Mouse (Mus musculus) G1E (cell line): ENCODE results near the gene Exd2.

Source experiments
- CTCF ChIP-seq: IDR thresholded peaks from 2 replicates; pipeline ENCODE4 v1.5.1; 2012; ENCODE audit warnings: low read depth, low read length, inconsistent platforms, mixed read lengths
- GATA1 ChIP-seq: IDR thresholded peaks from 2 replicates; pipeline ENCODE4 v1.6.1; 2012; ENCODE audit warnings: borderline replicate concordance, low read length, inconsistent platforms, mixed read lengths
- GATA2 ChIP-seq: IDR thresholded peaks from 2 replicates; pipeline ENCODE4 v1.6.1; 2012; ENCODE audit warnings: low read depth, low read length, inconsistent platforms, borderline replicate concordance
- POLR2AphosphoS5 ChIP-seq: IDR thresholded peaks from 2 replicates; pipeline ENCODE4 v1.6.1; 2012; ENCODE audit warnings: low read depth, low read length, inconsistent platforms; ENCODE audit not compliant: insufficient replicate concordance
- TAL1 ChIP-seq: conservative IDR thresholded peaks from 2 replicates; pipeline ENCODE4 v1.6.1; 2012; ENCODE audit warnings: low read depth, low read length, inconsistent platforms, mixed read lengths

DNA sequence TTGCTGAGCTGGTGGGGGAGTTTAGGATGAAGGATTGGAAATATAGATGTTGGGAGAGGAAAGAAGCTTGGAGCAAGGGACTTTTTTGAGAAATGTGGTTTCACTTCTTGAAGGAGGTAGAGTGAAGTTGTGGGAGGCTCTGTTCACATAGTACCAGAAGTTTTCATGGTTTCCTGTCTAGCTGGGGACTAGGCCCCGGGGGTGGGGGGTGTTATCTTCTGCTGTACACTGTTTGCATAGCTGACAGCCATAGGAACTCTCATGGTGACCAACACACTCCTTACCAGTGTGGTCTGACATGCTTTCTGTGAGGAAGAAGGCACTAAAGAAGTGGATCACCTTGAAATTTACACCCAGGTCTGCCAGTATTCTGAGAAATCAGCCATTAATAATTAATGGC is 32.8 kb downstream of the Exd2 start:
- TF ChIP-seq GATA1 (no peak), CTCF (no peak), TAL1 (no peak), GATA2 (no peak), POLR2AphosphoS5 (no peak)
